Mouse (Mus musculus): ENCODE data around the gene Eef1akmt2. TPM values are rescaled to one million over a fixed set of nuclear protein-coding genes. Genes with fewer than 3 reads are reported as not detected.

Gene Eef1akmt2
- total RNA-seq, 2 experiments from 2014 or later: 30.8 to 36.3 TPM

- DNase-seq (ENCODE audit: low spot score in 2 of 2): no peak
These were observed 57.3 kb downstream of the Eef1akmt2 start for GRCm38 (mm10) chr7:132795141-132795540.

DNA sequence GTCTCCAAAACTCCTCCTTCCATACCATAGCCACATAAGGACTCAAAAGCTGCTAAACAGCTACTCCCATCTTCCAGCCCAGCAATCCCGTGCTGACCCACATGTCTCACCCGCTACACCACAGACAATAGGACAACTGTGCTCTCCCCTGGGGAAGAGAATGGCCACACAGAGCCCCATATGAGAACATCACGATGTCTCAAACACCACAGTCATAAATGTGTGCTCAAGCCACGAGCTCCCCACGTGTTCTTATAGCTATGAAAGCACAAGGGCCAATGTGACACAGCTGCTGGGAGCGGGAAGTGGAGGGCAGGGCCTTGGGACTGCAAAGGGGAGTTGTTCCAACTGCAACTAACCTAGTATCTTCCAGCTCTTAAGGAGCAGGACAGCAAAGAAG, 59.0 kb downstream of the Eef1akmt2 start:
- no peak for DNase-seq (ENCODE audit: low spot score in 2 of 2)

GRCm38 (mm10) chr7:132790447-132791219, 61.8 kb downstream of the Eef1akmt2 start:
- no peak for DNase-seq (ENCODE audit: low spot score in 2 of 2)

DNA sequence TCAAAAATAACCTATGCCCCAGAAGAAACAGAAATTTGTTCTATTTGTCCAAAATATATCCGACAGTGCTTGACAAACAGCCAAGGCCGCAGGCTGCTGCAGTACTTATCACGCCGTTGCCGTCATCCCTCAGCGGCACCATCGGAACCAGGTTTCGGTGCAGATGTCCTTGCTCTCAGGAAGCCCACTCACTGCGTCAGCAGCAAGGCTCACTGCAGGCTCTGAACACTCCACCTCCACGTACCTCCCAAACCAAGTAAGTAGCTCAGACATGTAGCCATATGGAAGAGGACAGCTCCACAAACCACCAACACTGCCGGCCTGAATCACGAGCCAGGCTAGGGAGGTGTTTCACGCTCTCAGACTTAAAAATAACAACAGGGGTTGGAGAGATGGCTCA, 63.6 kb downstream of the Eef1akmt2 start:
- DNase-seq (ENCODE audit: low spot score in 2 of 2): peak in 1 of 2 experiments; percentile 40

DNA sequence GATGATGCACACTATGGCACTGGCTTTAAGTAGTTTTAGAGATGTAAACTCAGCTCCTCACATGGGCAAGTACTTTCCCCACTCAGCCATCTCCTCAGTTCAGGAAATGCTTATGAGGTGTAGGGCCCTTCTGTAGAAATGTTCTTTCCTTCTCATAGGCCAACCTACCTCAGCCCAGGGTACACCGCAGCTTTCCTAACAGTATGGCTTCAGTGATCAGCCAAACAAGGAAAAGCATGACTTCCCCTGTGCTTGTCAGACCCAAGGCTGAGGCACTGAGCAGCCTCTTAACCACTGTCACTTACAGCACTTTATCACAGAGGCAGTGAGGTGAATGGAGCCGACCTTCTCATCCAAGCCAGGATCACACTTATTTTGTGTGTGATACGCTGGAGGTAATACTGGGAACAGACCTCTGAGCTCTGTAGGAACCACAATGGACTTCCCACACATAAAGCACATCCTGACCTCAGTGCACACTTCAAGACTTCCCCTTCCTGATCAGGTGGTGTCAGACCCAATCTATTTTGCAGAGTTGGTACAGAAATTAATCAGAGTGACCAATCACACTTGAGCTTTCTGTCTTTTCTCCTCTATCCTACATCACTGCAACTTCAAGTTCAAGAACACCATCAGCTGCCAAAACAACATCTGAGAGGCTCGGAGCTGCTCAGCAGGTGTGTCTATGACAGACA, 64.8 kb downstream of the Eef1akmt2 start:
- no peak for DNase-seq (ENCODE audit: low spot score in 2 of 2)

DNA sequence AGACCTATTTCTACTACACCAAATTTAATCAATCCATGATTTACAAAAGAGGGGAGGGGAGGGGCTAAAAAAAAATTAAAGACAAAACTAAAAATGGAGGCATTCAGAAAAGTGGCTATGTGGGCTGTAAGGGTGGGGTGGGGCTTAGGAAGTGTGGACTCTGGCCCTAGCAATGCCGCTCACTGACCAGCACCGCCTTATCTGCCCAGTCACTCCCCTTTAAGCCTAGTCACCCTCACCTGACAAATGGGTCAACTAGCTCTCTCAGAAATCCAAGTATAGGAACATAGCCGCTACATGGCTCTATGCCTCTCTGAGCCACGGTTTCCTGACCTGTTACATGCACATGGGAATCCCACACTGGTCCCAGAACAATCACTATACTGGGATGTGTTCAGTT, 65.5 kb downstream of the Eef1akmt2 start:
- no peak for DNase-seq (ENCODE audit: low spot score in 2 of 2)

DNA sequence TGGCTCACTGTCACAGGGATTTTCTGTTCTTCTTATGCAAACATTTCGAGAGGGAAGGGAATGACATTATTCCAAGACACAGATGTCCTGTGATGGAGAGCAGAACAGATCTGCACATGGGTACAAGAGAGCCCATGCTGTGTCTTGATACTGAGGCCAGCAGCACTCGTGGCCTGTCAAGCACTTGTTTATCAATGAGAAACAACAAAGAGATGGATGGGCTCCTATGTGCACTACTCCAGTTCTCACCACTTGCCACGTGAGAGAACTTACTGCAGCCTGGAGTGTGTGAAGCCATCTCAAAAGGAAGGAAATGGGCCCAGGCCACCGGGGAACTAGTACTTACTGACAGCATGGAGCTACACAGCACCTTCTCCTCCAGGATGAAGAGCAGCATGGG, 66.0 kb downstream of the Eef1akmt2 start:
- DNase-seq (ENCODE audit: low spot score in 2 of 2): no peak

GRCm38 (mm10) chr7:132786011-132786410, 66.5 kb downstream of the Eef1akmt2 start:
- no peak for DNase-seq (ENCODE audit: low spot score in 2 of 2)

DNA sequence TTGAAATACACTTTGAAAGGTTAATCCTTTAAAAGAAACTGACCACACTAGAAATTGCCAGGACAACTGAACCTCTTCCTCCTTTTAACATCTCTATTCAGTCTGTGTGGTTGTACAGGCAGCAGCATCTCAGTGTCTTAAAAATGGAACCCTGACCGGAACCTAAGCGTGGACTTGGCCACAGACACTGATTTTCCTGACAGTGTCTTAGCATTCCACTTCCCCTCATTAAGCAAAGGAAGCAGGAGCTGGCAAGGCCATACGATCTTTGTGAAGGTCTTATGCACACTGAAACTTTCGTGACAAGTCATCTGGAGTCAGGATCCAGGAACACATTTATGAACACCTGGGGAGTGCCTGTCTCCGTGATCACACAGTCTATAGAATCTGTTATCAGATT, 68.4 kb downstream of the Eef1akmt2 start:
- no peak for DNase-seq (ENCODE audit: low spot score in 2 of 2)

- no peak for DNase-seq (ENCODE audit: low spot score in 2 of 2)
These were observed 70.6 kb downstream of the Eef1akmt2 start for GRCm38 (mm10) chr7:132781850-132782249.

GRCm38 (mm10) chr7:132781130-132781814, 71.2 kb downstream of the Eef1akmt2 start:
- no peak for DNase-seq (ENCODE audit: low spot score in 2 of 2)

DNA sequence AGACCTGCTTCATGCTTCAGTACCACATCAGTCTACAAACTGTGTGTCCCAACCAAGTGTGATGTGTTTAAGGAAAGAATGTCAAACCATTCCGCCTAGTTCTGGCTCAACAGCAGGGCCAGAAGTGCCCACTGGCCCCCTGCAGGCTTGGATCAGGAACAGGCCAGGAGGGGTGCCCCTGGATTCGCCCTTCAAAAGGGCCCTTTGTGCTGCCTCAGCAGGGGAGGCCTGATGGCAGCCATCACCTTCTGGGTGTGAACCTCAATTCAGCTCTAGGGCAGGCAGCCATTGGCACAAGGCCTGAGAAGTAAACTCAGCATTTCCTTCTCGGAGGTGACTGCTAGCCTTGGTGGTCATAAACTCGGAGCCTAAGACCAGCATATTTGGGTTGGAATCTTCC, 71.9 kb downstream of the Eef1akmt2 start:
- peak in 1 of 2 experiments; percentile 39 for DNase-seq (ENCODE audit: low spot score in 2 of 2)

- no peak for DNase-seq (ENCODE audit: low spot score in 2 of 2)
These were observed 73.8 kb downstream of the Eef1akmt2 start for GRCm38 (mm10) chr7:132778630-132779029.

DNA sequence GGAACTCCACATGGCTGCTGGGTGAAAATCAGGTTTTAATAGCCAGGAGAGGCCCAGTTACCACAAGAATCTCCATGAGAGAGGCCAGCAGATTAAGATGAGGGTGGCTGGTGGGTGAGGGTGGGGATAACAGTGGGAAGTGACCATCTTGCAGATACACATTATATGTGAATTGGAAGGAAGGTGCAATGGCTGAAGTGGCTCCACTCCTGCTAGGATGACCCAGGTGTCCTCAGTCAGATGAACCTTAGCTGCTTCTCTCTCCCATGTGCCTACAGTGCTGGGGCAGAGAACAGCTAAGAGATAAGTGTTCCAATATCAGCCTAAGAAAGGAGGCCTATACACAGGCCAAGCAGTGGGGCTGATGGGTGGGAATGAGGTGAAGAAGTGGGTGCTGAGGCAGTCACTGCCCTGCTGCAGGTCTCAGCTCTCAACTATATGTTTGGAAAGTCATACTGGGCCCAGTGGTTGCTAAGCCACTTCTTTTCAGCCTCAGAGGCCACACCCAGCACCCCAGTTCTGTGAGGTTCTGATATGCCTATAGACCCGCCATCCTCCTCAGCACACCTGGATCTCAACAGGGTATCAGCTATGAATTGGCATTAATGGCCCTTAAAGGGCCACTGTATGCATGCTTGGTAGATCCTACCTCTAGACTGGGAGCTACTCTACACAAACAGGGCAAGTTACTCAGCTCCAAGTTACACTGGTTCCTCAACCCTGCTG, 74.6 kb downstream of the Eef1akmt2 start:
- no peak for DNase-seq (ENCODE audit: low spot score in 2 of 2)

Other genes with a start within 250 kb of the Eef1akmt2 start
- gene Lhpp, start 242.0 kb downstream of the Eef1akmt2 start, total RNA-seq (2021): 10 to 100 TPM; 30.5 to 31.2 TPM
- gene Fam53b, start 38.8 kb downstream of the Eef1akmt2 start, total RNA-seq (2021): 10 to 100 TPM; 26.4 to 27.2 TPM
- gene Abraxas2, start 6.6 kb upstream of the Eef1akmt2 start, total RNA-seq (2021): 10 to 100 TPM; 26.4 to 29.6 TPM
- gene Zranb1, start 78.5 kb upstream of the Eef1akmt2 start, total RNA-seq (2021): 10 to 100 TPM; 34.4 to 38.1 TPM

All from layer of hippocampus, postnatal 14 days (tissue).